ENCODE assay signal across 8 mouse cellular contexts in the genomic region with DNA sequence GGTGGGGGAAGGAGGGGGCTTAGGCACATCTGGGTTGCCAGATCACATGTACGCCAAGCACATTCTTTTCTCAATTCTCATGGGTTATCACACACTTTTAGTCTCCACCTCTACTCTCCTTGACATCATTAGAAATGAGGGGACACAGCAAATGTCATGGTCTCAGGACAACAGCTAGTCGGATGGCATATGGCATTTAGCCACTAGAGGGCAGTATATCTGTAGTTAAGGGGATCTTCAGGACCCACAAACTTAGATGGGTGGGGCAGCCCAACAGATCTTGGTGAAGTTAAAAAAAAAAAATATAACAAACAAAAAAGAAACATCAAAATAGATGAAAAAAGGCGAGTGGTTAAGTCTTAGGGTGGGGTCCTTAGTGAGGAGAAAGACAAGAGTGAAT. TPM values are rescaled to one million over a fixed set of nuclear protein-coding genes. Genes with fewer than 3 reads are reported as not detected.
DNase-seq lines count a peak whose midpoint lies in the region; ATAC-seq and TF ChIP-seq lines count a peak whose summit lies in the region.

No protein-coding gene starts in this region.

- no peaks in the 10 kb centered on the region for H3K27me3 ChIP-seq in kidney, postnatal 0 days (ENCODE audit: insufficient read depth, low read length)
- H3K27me3 ChIP-seq in midbrain, postnatal 0 days (ENCODE audit: insufficient read depth, low read length), result no peaks in the 10 kb centered on the region

- H3K4me2 ChIP-seq in kidney, postnatal 0 days (ENCODE audit: low read length), result no peak overlapping the region
- H3K4me2 ChIP-seq in midbrain, postnatal 0 days (ENCODE audit: low read depth, low read length, poor library complexity, severe bottlenecking), result no peak overlapping the region

- no peak for DNase-seq in gastrocnemius, adult 2 months
- no peak for DNase-seq in gastrocnemius, adult 8-10 months (ENCODE audit: low spot score in 2 of 2)
- DNase-seq in testis, postnatal 10 days (ENCODE audit: low spot score), result peak; percentile 76
- DNase-seq in testis, postnatal 14 days (ENCODE audit: low spot score), result no peak
- peak; percentile 89 to 96 for DNase-seq in cerebellum, postnatal 10 days
- DNase-seq in kidney, postnatal 0 days (ENCODE audit: low spot score), result peak; percentile 91
- peak; percentile 87 for DNase-seq in midbrain, postnatal 0 days (ENCODE audit: low spot score)
- peak; percentile 28 to 39 for DNase-seq in thymus, postnatal 36 days

- H3K36me3 ChIP-seq in kidney, postnatal 0 days (ENCODE audit: insufficient read depth, low read length), result no peaks in the 10 kb centered on the region
- no peaks in the 10 kb centered on the region for H3K36me3 ChIP-seq in midbrain, postnatal 0 days (ENCODE audit: insufficient read depth, low read length)

- WGBS in kidney, postnatal 0 days, result 15% methylated on average over 3 of the region's 3 CpGs
- WGBS in midbrain, postnatal 0 days, result 12% methylated on average over 3 of the region's 3 CpGs

- no peak overlapping the region for H3K4me3 ChIP-seq in gastrocnemius, adult 2 months
- H3K4me3 ChIP-seq in kidney, postnatal 0 days (replicated peaks; ENCODE audit: low read depth, low read length), result no peak overlapping the region
- no peak overlapping the region for H3K4me3 ChIP-seq in midbrain, postnatal 0 days (ENCODE audit: low read depth, low read length)

- H3K4me1 ChIP-seq in kidney, postnatal 0 days (replicated peaks; ENCODE audit: insufficient read depth, low read length), result no peaks in the 10 kb centered on the region; the same call in 1 of the 2 replicates
- 0 out of 2 replicates have a peak, but pooled peaks cover 2% of the 10 kb centered on the region for H3K4me1 ChIP-seq in midbrain, postnatal 0 days (ENCODE audit: insufficient read depth, low read length)

- intact Hi-C loops in gastrocnemius, adult 2 months (cut with DNase I), result loop anchor here (5.0 kb wide), 1 partner anchor 50 kb away; no protein-coding TSS in a partner anchor

- H3K9me3 ChIP-seq in kidney, postnatal 0 days (replicated peaks; ENCODE audit: low read length), result no peaks in the 10 kb centered on the region
- H3K9me3 ChIP-seq in midbrain, postnatal 0 days (ENCODE audit: low read length), result no peaks in the 10 kb centered on the region

- no peak overlapping the region for H3K27ac ChIP-seq in gastrocnemius, adult 2 months
- no peak overlapping the region for H3K27ac ChIP-seq in kidney, postnatal 0 days
- H3K27ac ChIP-seq in midbrain, postnatal 0 days (ENCODE audit: low read depth, low read length), result no peak overlapping the region

- no peak for ATAC-seq in kidney, postnatal 0 days (replicated peaks; ENCODE audit: low FRiP score, low read depth)
- no peak for ATAC-seq in midbrain, postnatal 0 days (ENCODE audit: low FRiP score)

- no peak overlapping the region for H3K9ac ChIP-seq in kidney, postnatal 0 days (ENCODE audit: low read depth, low read length)
- H3K9ac ChIP-seq in midbrain, postnatal 0 days (replicated peaks; ENCODE audit: low read length, poor library complexity, severe bottlenecking), result no peak overlapping the region

- TF ChIP-seq CTCF in gastrocnemius, adult 2 months (IDR thresholded peaks at IDR 0.05), result peak; percentile 93
- peak; percentile 87 for TF ChIP-seq CTCF in kidney, postnatal 0 days (IDR thresholded peaks at IDR 0.05; ENCODE audit: low read depth)
- peak; percentile 88 for TF ChIP-seq CTCF in midbrain, postnatal 0 days (IDR thresholded peaks at IDR 0.05)

RNA-seq across cellular contexts. Expression of a gene that starts 6.3 kb away (rescaled TPM):
- total RNA-seq in gastrocnemius, adult 2 months (2021), result 10 to 100 TPM; 53.6 to 56.3 TPM
- 10 to 100 TPM; 52.6 to 67.2 (median 59.1) TPM for total RNA-seq in gastrocnemius, adult 8-10 months (2022)
- polyA plus RNA-seq in kidney, postnatal 0 days (2015; fragmentation: Nextera tagmentation; extraction: Ambion mirVana), result 6.4 and 8.3 TPM in 2 replicates
- total RNA-seq in midbrain, postnatal 0 days (2014; rRNA removed), result 32.2 and 32.5 TPM in 2 replicates
- 5.6 and 7.7 TPM in 2 replicates for polyA plus RNA-seq in midbrain, postnatal 0 days (2015; fragmentation: Nextera tagmentation; extraction: Ambion mirVana)

RNA-seq across cellular contexts. Expression of a gene that starts 17.0 kb away (rescaled TPM):
- total RNA-seq in gastrocnemius, adult 2 months (2021), result 1 to 10 TPM in 1 of 2 experiments, under 1 TPM in 1; 0.92 to 2.2 TPM
- 1 to 10 TPM; 1.4 to 2.9 (median 2.0) TPM for total RNA-seq in gastrocnemius, adult 8-10 months (2022)
- 15.4 and 15.7 TPM in 2 replicates for polyA plus RNA-seq in kidney, postnatal 0 days (2015; fragmentation: Nextera tagmentation; extraction: Ambion mirVana)
- total RNA-seq in midbrain, postnatal 0 days (2014; rRNA removed), result 9.4 and 10.1 TPM in 2 replicates
- 30.7 and 31.1 TPM in 2 replicates for polyA plus RNA-seq in midbrain, postnatal 0 days (2015; fragmentation: Nextera tagmentation; extraction: Ambion mirVana)

RNA-seq across cellular contexts. Expression of a gene that starts 21.0 kb away (rescaled TPM):
- total RNA-seq in gastrocnemius, adult 2 months (2021), result under 1 TPM; 0.81 to 0.82 TPM
- total RNA-seq in gastrocnemius, adult 8-10 months (2022), result 1 to 10 TPM in 1 of 4 experiments, under 1 TPM in 3; 0.19 to 1.0 (median 0.49) TPM
- 2.6 and 2.9 TPM in 2 replicates for polyA plus RNA-seq in kidney, postnatal 0 days (2015; fragmentation: Nextera tagmentation; extraction: Ambion mirVana)
- 0.38 and 0.71 TPM in 2 replicates for total RNA-seq in midbrain, postnatal 0 days (2014; rRNA removed)
- 0.18 and 0.22 TPM in 2 replicates for polyA plus RNA-seq in midbrain, postnatal 0 days (2015; fragmentation: Nextera tagmentation; extraction: Ambion mirVana)

RNA-seq across cellular contexts. Expression of a gene that starts 40.7 kb away (rescaled TPM):
- 1 to 10 TPM; 5.2 to 6.9 TPM for total RNA-seq in gastrocnemius, adult 2 months (2021)
- 1 to 10 TPM; 3.7 to 5.0 (median 4.2) TPM for total RNA-seq in gastrocnemius, adult 8-10 months (2022)
- polyA plus RNA-seq in kidney, postnatal 0 days (2015; fragmentation: Nextera tagmentation; extraction: Ambion mirVana), result 11.6 and 13.0 TPM in 2 replicates
- 46.0 and 56.9 TPM in 2 replicates for total RNA-seq in midbrain, postnatal 0 days (2014; rRNA removed)
- polyA plus RNA-seq in midbrain, postnatal 0 days (2015; fragmentation: Nextera tagmentation; extraction: Ambion mirVana), result 19.6 and 21.7 TPM in 2 replicates

RNA-seq across cellular contexts. Expression of a gene that starts 46.0 kb away (rescaled TPM):
- 10 to 100 TPM; 49.0 to 59.5 TPM for total RNA-seq in gastrocnemius, adult 2 months (2021)
- 10 to 100 TPM; 43.8 to 55.0 (median 46.9) TPM for total RNA-seq in gastrocnemius, adult 8-10 months (2022)
- 83.1 and 94.5 TPM in 2 replicates for polyA plus RNA-seq in kidney, postnatal 0 days (2015; fragmentation: Nextera tagmentation; extraction: Ambion mirVana)
- 45.1 and 50.6 TPM in 2 replicates for total RNA-seq in midbrain, postnatal 0 days (2014; rRNA removed)
- polyA plus RNA-seq in midbrain, postnatal 0 days (2015; fragmentation: Nextera tagmentation; extraction: Ambion mirVana), result 50.6 and 57.4 TPM in 2 replicates

Comparison
In these comparisons a context has a peak if more than half of its experiments do, and no peak if none do; other contexts are left out.
1. DNase-seq: peak in testis, postnatal 10 days (single experiment), cerebellum, postnatal 10 days (2 of 2), kidney, postnatal 0 days (single experiment), midbrain, postnatal 0 days (single experiment) and thymus, postnatal 36 days (2 of 2); none in gastrocnemius, adult 2 months (single experiment), gastrocnemius, adult 8-10 months (0 of 2) and testis, postnatal 14 days (single experiment).
2. Peak in every context shown above with its lines, with median percentiles within 50 percentile points of each other: CTCF ChIP-seq.